Mouse (Mus musculus): Measurements from ENCODE around the gene Dalrd3. TPM values are rescaled to one million over a fixed set of nuclear protein-coding genes. Genes with fewer than 3 reads are reported as not detected.

Gene Dalrd3
- total RNA-seq, 2 experiments from 2014 or later: 6.6 to 11.5 TPM

Small RNA genes within 50 kb of the gene (microRNA-seq; reads per million reads assigned to microRNA genes)
- gene Gm24083: 0 to 0.64 reads per million in 2 experiments
- 0 reads per million in 2 experiments for gene Mir191
- 485 to 626 reads per million in 2 experiments for gene Mir425

Other genes with a start within 250 kb of the Dalrd3 start
- gene Gpx1, start 231.0 kb upstream of the Dalrd3 start, total RNA-seq (2021): 100 to 1,000 TPM in 1 of 2 experiments, 10 to 100 TPM in 1; 97.1 to 117 TPM
- 10 to 100 TPM; 63.4 to 71.6 TPM for gene Usp4, start 222.0 kb upstream of the Dalrd3 start, total RNA-seq (2021)
- gene 1700102P08Rik, start 177.1 kb upstream of the Dalrd3 start, total RNA-seq (2021): under 1 TPM; 0.59 to 0.72 TPM
- gene Ccdc36, start 141.4 kb upstream of the Dalrd3 start, total RNA-seq (2021): under 1 TPM; 0.14 TPM
- gene BC048562, start 133.4 kb upstream of the Dalrd3 start, total RNA-seq (2021): not detected
- gene Ccdc71, start 109.4 kb upstream of the Dalrd3 start, total RNA-seq (2021): 10 to 100 TPM; 20.9 to 21.2 TPM
- gene Klhdc8b, start 108.3 kb upstream of the Dalrd3 start, total RNA-seq (2021): 1 to 10 TPM; 8.0 to 8.8 TPM
- gene Lamb2, start 90.2 kb upstream of the Dalrd3 start, total RNA-seq (2021): 100 to 1,000 TPM; 156 to 169 TPM
- gene Usp19, start 79.3 kb upstream of the Dalrd3 start, total RNA-seq (2021): 100 to 1,000 TPM in 1 of 2 experiments, 10 to 100 TPM in 1; 91.5 to 109 TPM
- gene Qars, start 62.2 kb upstream of the Dalrd3 start, total RNA-seq (2021): 10 to 100 TPM; 77.2 to 78.3 TPM
- 10 to 100 TPM; 67.6 to 81.9 TPM for gene Qrich1, start 53.1 kb upstream of the Dalrd3 start, total RNA-seq (2021)
- 10 to 100 TPM; 57.2 to 76.4 TPM for gene Impdh2, start 9.6 kb upstream of the Dalrd3 start, total RNA-seq (2021)
- gene Ndufaf3, start 2.5 kb upstream of the Dalrd3 start, total RNA-seq (2021): 10 to 100 TPM; 35.3 to 35.4 TPM
- 10 to 100 TPM; 12.4 to 17.3 TPM for gene Wdr6, start 8.9 kb downstream of the Dalrd3 start, total RNA-seq (2021)
- gene P4htm, start 27.8 kb downstream of the Dalrd3 start, total RNA-seq (2021): 1 to 10 TPM; 4.8 to 6.6 TPM
- 10 to 100 TPM; 62.5 to 67.0 TPM for gene Arih2, start 79.5 kb downstream of the Dalrd3 start, total RNA-seq (2021)
- 10 to 100 TPM; 63.7 to 69.4 TPM for gene Slc25a20, start 92.2 kb downstream of the Dalrd3 start, total RNA-seq (2021)
- 100 to 1,000 TPM; 113 TPM for gene Prkar2a, start 119.4 kb downstream of the Dalrd3 start, total RNA-seq (2021)
- 10 to 100 TPM; 30.6 to 39.6 TPM for gene Ip6k2, start 213.9 kb downstream of the Dalrd3 start, total RNA-seq (2021)
- 1 to 10 TPM; 5.3 to 6.3 TPM for gene Nckipsd, start 238.5 kb downstream of the Dalrd3 start, total RNA-seq (2021)

All from gastrocnemius, postnatal 10 days (tissue).